Mouse (Mus musculus) midbrain, postnatal 0 days (tissue): ENCODE data around the gene Zic1. TPM values are rescaled to one million over a fixed set of nuclear protein-coding genes. Genes with fewer than 3 reads are reported as not detected.
A peak's percentile ranks its signal among the peaks of the same experiment; 100 is the strongest.

Source experiments
- ATAC-seq: fragments of 200-750 bp; cut with Nextera tagmentation; 2 replicates; pipeline ENCODE4 v1.8.0; 2017; ENCODE audit warnings: moderate number of reproducible peaks, mild to moderate bottlenecking, moderate TSS enrichment, moderate library complexity; ENCODE audit not compliant: low FRiP score
- DNase-seq: peaks from one replicate; pipeline ENCODE4 v3.0.0-alpha.2; 2015; ENCODE audit warnings: low spot score
- H3K27ac ChIP-seq: fragments of 300-500 bp; sonication (generic); 2 replicates; pipeline ENCODE4 v1.5.1; 2014; ENCODE audit warnings: low read depth, mild to moderate bottlenecking, low read length, mixed read lengths
- H3K27me3 ChIP-seq: fragments of 300-500 bp; sonication (generic); 2 replicates; pipeline ENCODE4 v1.6.1; 2014; ENCODE audit warnings: low read length, control low read depth, mixed read lengths; ENCODE audit not compliant: insufficient read depth
- H3K36me3 ChIP-seq: fragments of 300-500 bp; sonication (generic); 2 replicates; pipeline ENCODE4 v1.6.1; 2014; ENCODE audit warnings: low read length, control low read depth, mixed read lengths; ENCODE audit not compliant: insufficient read depth
- H3K4me1 ChIP-seq: fragments of 300-500 bp; sonication (generic); 2 replicates; pipeline ENCODE4 v1.6.1; 2014; ENCODE audit warnings: mild to moderate bottlenecking, control low read depth, antibody characterized with exemption, low read length, mixed read lengths; ENCODE audit not compliant: insufficient read depth
- H3K4me2 ChIP-seq: fragments of 300-500 bp; sonication (generic); 2 replicates; pipeline ENCODE4 v1.6.1; 2014; ENCODE audit warnings: low read depth, mild to moderate bottlenecking, low read length, mixed read lengths; ENCODE audit not compliant: poor library complexity, severe bottlenecking
- H3K4me3 ChIP-seq: fragments of 300-500 bp; sonication (generic); 2 replicates; pipeline ENCODE4 v1.5.1; 2014; ENCODE audit warnings: low read depth, mild to moderate bottlenecking, low read length, moderate library complexity
- H3K9ac ChIP-seq: fragments of 300-500 bp; sonication (generic); replicated peaks from 2 replicates; pipeline ENCODE4 v1.6.1; 2014; ENCODE audit warnings: mild to moderate bottlenecking, low read length, moderate library complexity, mixed read lengths; ENCODE audit not compliant: poor library complexity, severe bottlenecking
- H3K9me3 ChIP-seq: fragments of 300-500 bp; sonication (generic); 2 replicates; pipeline ENCODE4 v1.6.1; 2016; ENCODE audit warnings: low read length, control low read depth
- CTCF ChIP-seq: IDR thresholded peaks from 2 replicates; pipeline ENCODE4 v1.5.1; 2016; ENCODE audit warnings: antibody characterized with exemption, mild to moderate bottlenecking
- WGBS: fragments of 180-500 bp; shearing (Covaris S2); extraction: QIAGEN DNeasy Blood & Tissue Kit; methylation state at CpG from one replicate; pipeline ENCODE4 v1.1.7; 2014; 5-methylcytosine and 5-hydroxymethylcytosine counted together
- polyA plus RNA-seq: library from polyadenylated mRNA; unstranded; fragments of >200 nt; fragmentation: Nextera tagmentation; extraction: Ambion mirVana; gene quantifications from 2 replicates; pipeline ENCODE4 v1.2.1, GENCODE M21; 2015
- total RNA-seq: library from RNA; depleted of rRNA; stranded (reverse); fragments of >200 nt; gene quantifications from 2 replicates; pipeline ENCODE4 v1.2.3, GENCODE M21; 2014

Gene Zic1
- total and polyA plus RNA-seq, 2 experiments from 2014 or later: 8.2 to 146 TPM

GRCm38 (mm10) chr9:91364971-91365501 lies 574 bp downstream of the Zic1 start:
- Histone ChIP-seq H3K36me3 (no peaks in the 10 kb centered on the region), H3K27ac (peak overlapping the region; percentile 81), H3K9me3 (no peaks in the 10 kb centered on the region), H3K27me3 (peaks cover 22% of the 10 kb centered on the region), H3K4me3 (peak overlapping the region; percentile 49), H3K4me1 (no peaks in the 10 kb centered on the region), H3K4me2 (peak overlapping the region; percentile 44), H3K9ac (peak overlapping the region; percentile 64)
- ATAC-seq: peak; percentile 32
- TF ChIP-seq CTCF: no peak; the same call in 1 of the 2 replicates
- WGBS: 0% methylated on average over 24 of the region's 42 CpGs
- peak; percentile 59 for DNase-seq

DNA sequence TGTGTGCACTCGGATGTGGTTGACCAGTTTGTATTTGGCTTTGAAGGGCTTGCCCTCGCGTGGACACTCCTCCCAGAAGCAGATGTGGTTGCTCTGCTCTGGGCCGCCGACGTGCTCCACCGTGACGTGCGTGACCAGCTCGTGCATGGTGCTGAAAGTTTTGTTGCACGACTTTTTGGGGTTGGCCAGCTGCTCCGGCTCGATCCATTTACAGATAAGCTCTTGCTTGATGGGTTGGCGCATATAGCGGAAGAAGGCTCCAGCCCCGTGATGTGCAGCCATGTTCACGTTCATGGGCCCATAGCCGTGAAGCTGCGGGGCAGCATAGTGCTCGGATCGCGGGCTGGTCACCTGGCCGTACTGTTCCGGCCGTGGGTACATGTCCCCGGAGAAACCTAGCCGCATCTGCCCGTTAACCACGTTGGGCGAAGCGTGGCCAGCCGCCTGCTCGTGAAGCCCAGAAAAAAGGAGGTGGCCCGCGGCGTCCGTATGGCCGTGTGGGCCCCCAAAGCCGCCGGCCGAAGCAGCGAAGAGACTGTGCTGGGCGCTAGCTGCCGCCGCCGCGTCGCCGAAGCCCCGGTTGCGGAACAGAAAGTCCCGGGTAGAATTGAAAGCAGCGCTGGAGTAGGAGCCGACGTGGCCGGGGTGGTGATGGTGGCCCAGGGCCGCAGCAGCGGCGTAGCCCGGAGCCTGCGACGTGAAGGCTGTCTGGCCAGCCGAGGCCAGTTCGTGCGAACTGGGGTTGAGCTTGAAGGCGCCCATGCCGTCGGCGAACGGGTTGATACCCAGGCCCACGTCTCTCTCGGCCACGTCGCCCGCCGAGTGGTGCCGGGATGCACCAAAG lies 1.3 kb downstream of the Zic1 start:
- Histone ChIP-seq H3K4me3 (peak overlapping the region; percentile 49), H3K4me2 (peak overlapping the region; percentile 44), H3K4me1 (no peaks in the 10 kb centered on the region), H3K36me3 (no peaks in the 10 kb centered on the region), H3K9me3 (no peaks in the 10 kb centered on the region), H3K27ac (peak overlapping the region; percentile 81), H3K9ac (peak overlapping the region; percentile 64), H3K27me3 (peaks cover 23% of the 10 kb centered on the region)
- 1% methylated on average over 77 of the region's 77 CpGs for WGBS
- no peak for TF ChIP-seq CTCF
- ATAC-seq: 0 out of 2 replicates have a peak, but pooled peaks have one; percentile 3
- DNase-seq: peak; percentile 19

- no peak for TF ChIP-seq CTCF
- no peak for ATAC-seq
- peak overlapping the region; percentile 81; the same call in 1 of the 2 replicates for H3K27ac ChIP-seq
- DNase-seq: no peak
- peak overlapping the region; percentile 44; the same call in 1 of the 2 replicates for H3K4me2 ChIP-seq
- H3K9ac ChIP-seq: peak overlapping the region; percentile 64
- peak overlapping the region; percentile 49 for H3K4me3 ChIP-seq
- no peaks in the 10 kb centered on the region for H3K4me1 ChIP-seq
- peaks cover 23% of the 10 kb centered on the region for H3K27me3 ChIP-seq
- WGBS: 3% methylated on average over 7 of the region's 7 CpGs
- no peaks in the 10 kb centered on the region for H3K36me3 ChIP-seq
- no peaks in the 10 kb centered on the region for H3K9me3 ChIP-seq
These were observed 1.8 kb downstream of the Zic1 start for GRCm38 (mm10) chr9:91363814-91364126.

DNA sequence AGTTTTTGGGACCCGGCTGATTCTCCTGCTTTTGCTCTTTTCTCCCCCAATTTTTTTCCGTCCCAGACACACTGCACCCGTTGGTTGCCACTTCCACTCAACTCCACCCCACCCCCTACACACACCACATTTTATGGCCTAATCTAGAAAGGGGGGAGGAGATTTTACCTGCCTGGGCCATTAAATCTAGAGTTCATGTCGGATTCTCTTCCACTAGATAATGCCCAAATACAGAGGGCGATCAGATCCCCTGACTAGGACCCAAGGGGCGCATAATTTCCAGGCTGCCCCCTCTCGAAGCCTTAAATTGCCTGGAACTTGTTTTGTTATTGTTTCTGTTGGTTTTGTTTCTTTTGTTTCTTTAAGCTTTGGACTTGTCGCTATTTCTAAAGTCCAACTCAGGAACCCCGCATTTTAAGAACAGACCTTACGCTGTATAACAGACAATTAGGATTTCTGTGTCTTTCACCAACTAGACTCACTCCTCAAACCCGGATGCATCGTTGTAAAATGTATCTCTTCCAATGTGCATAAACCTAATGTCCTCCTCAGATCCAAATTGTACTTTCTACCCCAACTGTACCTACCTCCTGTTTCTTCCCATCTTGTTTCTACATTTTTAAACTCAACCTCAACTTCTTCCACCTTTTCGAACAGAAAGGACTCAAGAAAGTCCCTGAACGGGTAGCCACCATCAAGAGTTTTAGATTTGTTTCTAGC lies 2.4 kb downstream of the Zic1 start:
- Histone ChIP-seq H3K4me3 (peak overlapping the region; percentile 49), H3K9me3 (no peaks in the 10 kb centered on the region), H3K4me2 (peak overlapping the region; percentile 46), H3K27ac (peak overlapping the region; percentile 81), H3K27me3 (peaks cover 23% of the 10 kb centered on the region), H3K4me1 (no peaks in the 10 kb centered on the region), H3K9ac (peak overlapping the region; percentile 64), H3K36me3 (no peaks in the 10 kb centered on the region)
- WGBS: 9% methylated on average over 14 of the region's 14 CpGs
- TF ChIP-seq CTCF: no peak
- ATAC-seq (no peak), DNase-seq (peak; percentile 12)

GRCm38 (mm10) chr9:91361856-91362601 lies 3.6 kb downstream of the Zic1 start, which contains the start of gene Zic4:
Gene Zic4 (plus strand): TSS chr9:91362413.
- Histone ChIP-seq H3K27ac (peak within 1 kb of the TSS; percentile 81), H3K4me2 (peak within 1 kb of the TSS; percentile 46), H3K4me1 (no peaks in the 10 kb centered on the region), H3K4me3 (peak within 1 kb of the TSS; percentile 49), H3K9me3 (no peaks in the 10 kb centered on the region), H3K27me3 (peaks cover 33% of the 10 kb centered on the region), H3K36me3 (no peaks in the 10 kb centered on the region), H3K9ac (peak within 1 kb of the TSS; percentile 64)
- no peak for TF ChIP-seq CTCF
- ATAC-seq (peak; percentile 33; the same call in 1 of the 2 replicates), DNase-seq (peak; percentile 64)
- WGBS: under 1% methylated on average over 45 of the region's 45 CpGs
